Comparison of ENCODE assay signal across 12 mouse cellular contexts in genomic region chr5:121112390-121112789, GRCm38 (mm10).
A peak's percentile ranks its signal among the peaks of the same experiment; 100 is the strongest.
DNase-seq lines count a peak whose midpoint lies in the region; TF ChIP-seq lines count a peak whose summit lies in the region.
"Had no signal": no experiment of that assay in that cellular context is flagged by ENCODE, and none has a peak within 500 bp of the region (broad histone marks: within the 10 kb centered on the region; RNA-seq: fewer than 3 reads in every experiment).

No protein-coding gene starts in this region.

- no peak for TF ChIP-seq POLR2A in heart, adult 2 months (IDR thresholded peaks at IDR 0.05; ENCODE audit: insufficient read depth, low read depth, low read length)
- TF ChIP-seq POLR2A in spleen, adult 2 months (IDR thresholded peaks at IDR 0.05; ENCODE audit: low read depth, low read length) = no peak
- no peak for TF ChIP-seq POLR2A in bone marrow macrophage, adult 2 months (IDR thresholded peaks at IDR 0.05; ENCODE audit: borderline replicate concordance, low read depth, low read length)
- no peak for TF ChIP-seq POLR2A in testis, adult 2 months (IDR thresholded peaks at IDR 0.05; ENCODE audit: control insufficient read depth, low read depth, low read length)

- H3K4me1 ChIP-seq in heart, adult 2 months (ENCODE audit: control insufficient read depth, insufficient read depth, low read length) = no peaks in the 10 kb centered on the region
- H3K4me1 ChIP-seq in heart, embryonic 10.5 days = peaks cover 20% of the 10 kb centered on the region
- peaks cover 40% of the 10 kb centered on the region; the same call in 1 of the 2 replicates for H3K4me1 ChIP-seq in spleen, adult 2 months (ENCODE audit: control insufficient read depth, insufficient read depth, insufficient read length)
- H3K4me1 ChIP-seq in bone marrow macrophage, adult 2 months (ENCODE audit: control insufficient read depth, insufficient read depth, low read length) = no peaks in the 10 kb centered on the region
- peaks cover 11% of the 10 kb centered on the region for H3K4me1 ChIP-seq in testis, adult 2 months (ENCODE audit: control insufficient read depth, insufficient read depth, low read length)
- H3K4me1 ChIP-seq: liver, embryonic 15.5 days had no signal

- H3K79me2 ChIP-seq in heart, adult 2 months (replicated peaks; ENCODE audit: control insufficient read depth, insufficient read depth, low read length) = no peaks in the 10 kb centered on the region

- intact Hi-C loops in heart, adult 2 months (cut with DNase I) = no loop called here

- no peaks in the 10 kb centered on the region for H3K27me3 ChIP-seq in heart, adult 2 months (ENCODE audit: control insufficient read depth, insufficient read depth, low read length)
- no peaks in the 10 kb centered on the region; the same call in 1 of the 2 replicates for H3K27me3 ChIP-seq in heart, embryonic 10.5 days (ENCODE audit: insufficient read depth, poor library complexity, severe bottlenecking)
- no peaks in the 10 kb centered on the region for H3K27me3 ChIP-seq in spleen, adult 2 months (ENCODE audit: control insufficient read depth, insufficient read depth, low read length)
- no peaks in the 10 kb centered on the region for H3K27me3 ChIP-seq in testis, adult 2 months (ENCODE audit: control insufficient read depth, insufficient read depth, low read length)
- H3K27me3 ChIP-seq: embryonic facial prominence, embryonic 13.5 days; liver, embryonic 15.5 days; midbrain, embryonic 15.5 days had no signal

- H3K36me3 ChIP-seq in heart, adult 2 months (ENCODE audit: control insufficient read depth, insufficient read depth, low read length) = no peaks in the 10 kb centered on the region
- H3K36me3 ChIP-seq in heart, embryonic 10.5 days = no peaks in the 10 kb centered on the region
- no peaks in the 10 kb centered on the region for H3K36me3 ChIP-seq in spleen, adult 2 months (ENCODE audit: control insufficient read depth, insufficient read depth, low read length)
- no peaks in the 10 kb centered on the region for H3K36me3 ChIP-seq in testis, adult 2 months (ENCODE audit: control insufficient read depth, insufficient read depth, low read length)
- H3K36me3 ChIP-seq: embryonic facial prominence, embryonic 13.5 days; liver, embryonic 15.5 days; midbrain, embryonic 15.5 days had no signal

- TF ChIP-seq CTCF in heart, adult 2 months (IDR thresholded peaks at IDR 0.05) = 0 out of 2 replicates have a peak, but pooled peaks have one; percentile 3
- peak; percentile 3; the same call in 1 of the 2 replicates for TF ChIP-seq CTCF in spleen, adult 2 months (IDR thresholded peaks at IDR 0.05; ENCODE audit: extremely low read depth, insufficient read depth, insufficient read length, insufficient replicate concordance)
- 0 out of 2 replicates have a peak, but pooled peaks have one; percentile 34 for TF ChIP-seq CTCF in bone marrow macrophage, adult 2 months (IDR thresholded peaks at IDR 0.05; ENCODE audit: low read depth, low read length)
- peak; percentile 37; the same call in 1 of the 2 replicates for TF ChIP-seq CTCF in testis, adult 2 months (IDR thresholded peaks at IDR 0.05; ENCODE audit: control insufficient read depth, insufficient read depth, insufficient replicate concordance, low read depth, low read length)

- H3K9ac ChIP-seq in heart, adult 2 months (ENCODE audit: low read depth, low read length) = no peak overlapping the region
- H3K9ac ChIP-seq: liver, embryonic 15.5 days; midbrain, embryonic 15.5 days had no signal

- H3K9me3 ChIP-seq in heart, embryonic 10.5 days = no peaks in the 10 kb centered on the region
- H3K9me3 ChIP-seq: embryonic facial prominence, embryonic 13.5 days; liver, embryonic 15.5 days; midbrain, embryonic 15.5 days had no signal

- no peak overlapping the region for H3K4me3 ChIP-seq in heart, adult 2 months
- no peak overlapping the region for H3K4me3 ChIP-seq in heart, embryonic 10.5 days
- H3K4me3 ChIP-seq in spleen, adult 2 months (ENCODE audit: extremely low read depth, insufficient read depth, insufficient read length) = no peak overlapping the region
- H3K4me3 ChIP-seq in bone marrow macrophage, adult 2 months (ENCODE audit: insufficient read depth, low read length) = no peak overlapping the region
- H3K4me3 ChIP-seq in testis, adult 2 months (ENCODE audit: control insufficient read depth, low read depth, low read length) = no peak overlapping the region
- H3K4me3 ChIP-seq: embryonic facial prominence, embryonic 13.5 days; liver, embryonic 15.5 days; midbrain, embryonic 15.5 days had no signal

- no peak for TF ChIP-seq EP300 in heart, adult 2 months (IDR thresholded peaks at IDR 0.05; ENCODE audit: insufficient read depth, low read depth, low read length)

- DNase-seq in heart, adult 2 months = no peak
- no peak for DNase-seq in heart, embryonic 10.5 days (ENCODE audit: low spot score)
- no peak for DNase-seq in spleen, adult 2 months (ENCODE audit: low read depth in 1 of 2, low spot score in 2 of 2)
- no peak for DNase-seq in spleen, postnatal 4 days (ENCODE audit: low spot score in 2 of 2)
- DNase-seq in kidney, adult 18-20 months = no peak
- DNase-seq in yolk sac, embryonic 10.5 days (ENCODE audit: low spot score) = no peak
- DNase-seq: gastrocnemius, postnatal 10 days had no signal

- H3K27ac ChIP-seq in heart, adult 2 months = no peak overlapping the region
- H3K27ac ChIP-seq in heart, embryonic 10.5 days = no peak overlapping the region
- no peak overlapping the region for H3K27ac ChIP-seq in spleen, adult 2 months (ENCODE audit: insufficient read depth, low read length)
- no peak overlapping the region for H3K27ac ChIP-seq in bone marrow macrophage, adult 2 months (ENCODE audit: insufficient read depth, low read depth, low read length)
- no peak overlapping the region for H3K27ac ChIP-seq in testis, adult 2 months (ENCODE audit: control insufficient read depth, insufficient read depth, low read depth, low read length)
- H3K27ac ChIP-seq: liver, embryonic 15.5 days had no signal

- WGBS in heart, adult 2 months = 69% methylated on average over 5 of the region's 5 CpGs
- 72% methylated on average over 5 of the region's 5 CpGs for WGBS in heart, embryonic 10.5 days
- WGBS in spleen, adult 2 months = 82% methylated on average over 5 of the region's 5 CpGs
